Mouse (Mus musculus) neural tube, embryonic 13.5 days (tissue): ENCODE data around the gene Ddx19b. TPM values are rescaled to one million over a fixed set of nuclear protein-coding genes. Genes with fewer than 3 reads are reported as not detected.
A peak's percentile ranks its signal among the peaks of the same experiment; 100 is the strongest.
"Not testable (repeated sequence)": the region's sequence is repeated elsewhere in the genome, so short reads cannot be mapped to it uniquely, and the experiment has no call there.

Experiments used
- ATAC-seq: fragments of 200-750 bp; cut with Nextera tagmentation; 2 replicates; pipeline ENCODE4 v1.8.0; 2017; ENCODE audit warnings: low read depth, mild to moderate bottlenecking, moderate TSS enrichment, moderate library complexity
- H3K27ac ChIP-seq: fragments of 300-500 bp; sonication (generic); replicated peaks from 2 replicates; pipeline ENCODE4 v1.5.1; 2015; ENCODE audit warnings: moderate library complexity, mild to moderate bottlenecking, inconsistent platforms
- H3K27me3 ChIP-seq: fragments of 300-500 bp; sonication (generic); 2 replicates; pipeline ENCODE4 v1.6.1; 2015; ENCODE audit warnings: mild to moderate bottlenecking, inconsistent platforms
- H3K36me3 ChIP-seq: fragments of 300-500 bp; sonication (generic); 2 replicates; pipeline ENCODE4 v1.6.1; 2015; ENCODE audit warnings: mild to moderate bottlenecking, inconsistent platforms
- H3K4me1 ChIP-seq: fragments of 300-500 bp; sonication (generic); replicated peaks from 2 replicates; pipeline ENCODE4 v1.6.1; 2015; ENCODE audit warnings: inconsistent platforms
- H3K4me2 ChIP-seq: fragments of 300-500 bp; sonication (generic); 2 replicates; pipeline ENCODE4 v1.6.1; 2015; ENCODE audit warnings: inconsistent platforms, mild to moderate bottlenecking, moderate library complexity
- H3K4me3 ChIP-seq: fragments of 300-500 bp; sonication (generic); 2 replicates; pipeline ENCODE4 v1.5.1; 2015; ENCODE audit warnings: mild to moderate bottlenecking, inconsistent platforms
- H3K9ac ChIP-seq: fragments of 300-500 bp; sonication (generic); 2 replicates; pipeline ENCODE4 v1.6.1; 2015; ENCODE audit warnings: moderate library complexity, mild to moderate bottlenecking, inconsistent platforms
- H3K9me3 ChIP-seq: fragments of 300-500 bp; sonication (generic); 2 replicates; pipeline ENCODE4 v1.6.1; 2016; ENCODE audit warnings: inconsistent platforms
- WGBS: fragments of 180-500 bp; shearing (Covaris S2); methylation state at CpG from one replicate; pipeline ENCODE4 v1.1.7; 2015; 5-methylcytosine and 5-hydroxymethylcytosine counted together
- polyA plus RNA-seq: library from polyadenylated mRNA; unstranded; fragments of >200 nt; fragmentation: Nextera tagmentation; extraction: Ambion mirVana; gene quantifications from 2 replicates; pipeline ENCODE4 v1.2.1, GENCODE M21; 2015

Ddx19b gene
- polyA plus RNA-seq, 1 experiment from 2014 or later, result 6.5 TPM

DNA sequence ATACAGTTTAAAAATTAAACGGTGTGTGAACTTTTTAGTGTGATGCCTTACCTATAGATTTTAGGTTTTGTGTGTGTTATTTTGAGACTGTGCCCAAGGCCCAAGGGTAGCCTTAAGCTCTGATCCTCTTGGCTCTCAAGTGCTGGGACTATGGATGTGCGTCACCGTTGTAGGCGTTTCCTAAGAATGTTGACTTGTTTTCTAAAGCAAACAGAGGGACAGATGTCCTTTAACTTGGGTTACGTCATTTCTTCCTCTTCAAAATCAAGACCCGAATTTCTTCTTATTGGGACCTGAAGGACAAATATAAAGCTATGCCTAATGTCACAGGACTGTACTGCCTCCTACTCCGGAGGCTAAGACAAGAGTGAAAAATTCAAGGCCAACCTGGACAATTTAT is 1.4 kb upstream of the Ddx19b start, which contains the start of gene Aars:
TSS of gene Aars (plus strand) at position 229 of the 400 bp plus-strand sequence.
- Histone ChIP-seq H3K4me2 (peak within 1 kb of the TSS; percentile 82), H3K27me3 (peaks cover 16% of the 10 kb centered on the region), H3K4me3 (peak within 1 kb of the TSS; percentile 69), H3K36me3 (peaks cover 16% of the 10 kb centered on the region), H3K4me1 (peaks cover 32% of the 10 kb centered on the region), H3K9ac (peak within 1 kb of the TSS; percentile 85), H3K9me3 (no peaks in the 10 kb centered on the region), H3K27ac (peak within 1 kb of the TSS; percentile 87)
- WGBS, result 94% methylated on average over 7 of the region's 7 CpGs
- no peak for ATAC-seq

DNA sequence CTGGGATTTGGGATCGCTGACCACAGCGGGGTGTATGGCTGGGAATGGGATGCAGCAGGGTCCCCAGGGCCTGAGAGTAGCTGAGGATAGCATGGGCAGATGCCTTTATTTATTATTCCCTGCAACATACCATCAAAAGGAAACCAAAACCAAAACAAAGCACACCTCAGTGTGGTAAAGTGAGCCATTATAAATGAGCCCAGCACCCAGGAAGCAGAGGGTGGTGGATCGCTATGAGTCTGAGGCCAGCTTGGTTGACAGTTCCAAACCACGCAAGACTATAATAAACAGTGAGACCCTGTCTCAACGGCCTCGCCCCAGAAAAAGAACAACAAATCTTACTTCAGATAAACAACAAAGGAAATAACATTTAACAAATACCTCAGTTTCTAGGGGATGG is 1.5 kb downstream of the Ddx19b start:
- H3K27me3 ChIP-seq, result peaks cover 16% of the 10 kb centered on the region
- H3K9ac ChIP-seq, result no peak overlapping the region
- H3K4me2 ChIP-seq, result no peak overlapping the region
- H3K9me3 ChIP-seq, result no peaks in the 10 kb centered on the region
- ATAC-seq, result no peak
- H3K36me3 ChIP-seq, result no peaks in the 10 kb centered on the region
- peaks cover 22% of the 10 kb centered on the region for H3K4me1 ChIP-seq
- H3K4me3 ChIP-seq, result no peak overlapping the region
- H3K27ac ChIP-seq, result no peak overlapping the region
- 84% methylated on average over 6 of the region's 6 CpGs for WGBS

DNA sequence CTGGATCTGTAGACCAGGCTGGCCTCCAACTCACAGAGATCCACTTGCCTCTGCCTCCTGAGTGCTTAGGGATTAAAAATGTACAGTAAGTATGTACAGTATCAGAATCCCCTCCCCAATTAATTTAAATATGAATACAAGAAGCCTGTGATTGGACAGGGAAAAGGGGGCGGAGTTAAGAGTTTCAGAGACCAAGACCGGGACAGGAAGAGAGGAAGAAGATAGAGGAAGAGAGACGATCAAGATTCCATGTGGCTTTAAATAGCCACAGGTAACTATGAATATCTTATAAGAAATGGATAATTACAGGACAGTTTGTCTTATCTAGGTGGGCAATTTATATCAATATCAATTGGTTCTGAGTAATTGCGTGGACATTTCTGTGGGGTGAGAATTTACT is 2.0 kb downstream of the Ddx19b start:
- ATAC-seq, result no peak
- Histone ChIP-seq H3K27ac (no peak overlapping the region), H3K4me3 (no peak overlapping the region), H3K9ac (no peak overlapping the region), H3K9me3 (no peaks in the 10 kb centered on the region), H3K27me3 (peaks cover 16% of the 10 kb centered on the region), H3K36me3 (no peaks in the 10 kb centered on the region), H3K4me1 (peaks cover 18% of the 10 kb centered on the region), H3K4me2 (no peak overlapping the region)
- WGBS, result 66% methylated on average over 4 of the region's 4 CpGs

DNA sequence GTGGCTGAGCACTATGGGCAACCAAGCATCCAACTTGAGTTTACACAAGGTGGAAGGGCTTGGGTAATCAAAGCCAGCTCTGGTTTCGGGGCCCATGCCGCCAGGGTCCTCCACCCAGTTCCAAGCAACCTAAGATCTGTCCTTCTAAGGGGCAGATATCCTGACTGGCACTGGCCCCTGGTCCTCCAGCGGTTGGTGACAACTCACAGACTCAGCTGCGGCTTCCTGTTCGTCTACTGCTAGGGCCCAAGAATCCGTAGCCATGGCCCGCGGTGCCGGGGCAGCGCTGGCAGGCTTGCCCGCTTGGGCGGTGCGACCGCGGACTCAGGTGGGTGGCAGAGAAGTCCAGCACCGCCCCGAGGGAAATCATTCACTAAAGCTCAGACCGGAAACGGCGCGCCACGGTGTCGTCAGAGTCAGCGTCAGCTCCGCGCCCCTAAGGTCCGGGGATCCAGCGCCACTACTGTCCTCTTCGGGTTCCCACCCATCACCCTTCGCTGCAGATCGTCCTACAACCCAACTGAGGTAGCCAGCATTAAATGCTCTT is 4.1 kb downstream of the Ddx19b start:
- peaks cover 10% of the 10 kb centered on the region for H3K4me1 ChIP-seq
- H3K27ac ChIP-seq, result peak overlapping the region; percentile 74
- H3K27me3 ChIP-seq, result peaks cover 16% of the 10 kb centered on the region
- under 1% methylated on average over 31 of the region's 31 CpGs for WGBS
- no peaks in the 10 kb centered on the region for H3K9me3 ChIP-seq
- peak overlapping the region; percentile 90 for H3K4me2 ChIP-seq
- ATAC-seq, result peak; percentile 92
- peak overlapping the region; percentile 85 for H3K4me3 ChIP-seq
- peak overlapping the region; percentile 88 for H3K9ac ChIP-seq
- H3K36me3 ChIP-seq, result no peaks in the 10 kb centered on the region

DNA sequence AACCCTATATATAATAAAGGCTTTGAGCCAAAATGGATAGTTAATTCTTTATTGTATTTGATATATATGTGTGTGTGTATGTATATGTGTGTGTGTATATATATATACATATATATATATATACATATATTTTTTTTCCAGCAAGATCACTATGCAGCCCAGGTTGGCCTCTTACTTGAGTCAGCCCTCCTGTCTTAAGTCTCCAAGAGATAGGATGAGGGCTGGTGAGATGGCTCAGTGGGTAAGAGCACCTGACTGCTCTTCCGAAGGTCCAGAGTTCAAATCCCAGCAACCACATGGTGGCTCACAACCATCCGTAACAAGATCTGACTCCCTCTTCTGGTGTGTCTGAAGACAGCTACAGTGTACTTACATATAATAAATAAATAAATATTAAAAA is 4.9 kb downstream of the Ddx19b start:
- not testable (repeated sequence) for H3K27ac ChIP-seq, H3K9me3 ChIP-seq, H3K4me1 ChIP-seq, H3K4me3 ChIP-seq, ATAC-seq, H3K9ac ChIP-seq, H3K36me3 ChIP-seq
- H3K27me3 ChIP-seq, result peaks cover 12% of the 10 kb centered on the region
- WGBS, result 79% methylated on average over 2 of the region's 2 CpGs
- H3K4me2 ChIP-seq, result peak overlapping the region; percentile 90; the same call in 1 of the 2 replicates

DNA sequence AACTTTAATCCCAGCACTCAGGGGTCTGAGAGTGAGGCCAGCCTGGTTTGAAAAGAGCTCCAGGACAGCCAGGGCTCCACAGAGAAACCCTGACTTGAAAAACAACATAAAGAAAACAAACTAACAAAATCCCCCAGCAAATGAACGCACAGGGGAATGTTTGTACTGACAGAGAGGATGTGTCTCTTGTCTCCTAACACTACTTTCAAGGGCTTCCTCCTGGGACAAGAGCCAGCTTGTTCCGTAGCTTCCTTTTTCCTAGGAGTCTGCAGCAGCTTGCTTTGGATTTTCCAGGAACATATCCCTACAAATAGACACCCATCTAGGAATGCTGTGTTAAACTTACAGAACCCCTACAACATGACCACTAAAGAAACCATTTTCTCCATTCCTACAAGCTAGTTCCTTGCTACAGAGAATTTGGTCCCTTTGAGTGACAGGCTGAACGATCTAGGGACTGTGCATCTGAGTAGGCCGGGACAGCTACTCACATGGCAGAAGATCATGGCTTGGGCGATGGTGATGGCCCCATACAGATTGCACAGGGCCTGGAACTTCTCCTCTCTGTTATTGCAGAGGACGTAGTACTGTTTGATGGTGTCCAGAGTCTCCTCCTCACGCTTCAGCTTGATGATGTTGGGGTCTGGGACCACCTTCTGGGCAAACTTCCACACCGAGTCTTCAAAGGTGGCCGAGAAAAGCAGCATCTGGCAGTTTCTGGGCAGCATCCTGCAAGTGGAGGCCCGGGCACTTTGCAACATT is 21.1 kb downstream of the Ddx19b start:
- H3K4me3 ChIP-seq, H3K27ac ChIP-seq, H3K9ac ChIP-seq, H3K4me2 ChIP-seq, H3K9me3 ChIP-seq, H3K4me1 ChIP-seq, ATAC-seq, H3K27me3 ChIP-seq: not testable (repeated sequence)
- WGBS, result 89% methylated on average over 7 of the region's 10 CpGs
- peaks cover 68% of the 10 kb centered on the region for H3K36me3 ChIP-seq

DNA sequence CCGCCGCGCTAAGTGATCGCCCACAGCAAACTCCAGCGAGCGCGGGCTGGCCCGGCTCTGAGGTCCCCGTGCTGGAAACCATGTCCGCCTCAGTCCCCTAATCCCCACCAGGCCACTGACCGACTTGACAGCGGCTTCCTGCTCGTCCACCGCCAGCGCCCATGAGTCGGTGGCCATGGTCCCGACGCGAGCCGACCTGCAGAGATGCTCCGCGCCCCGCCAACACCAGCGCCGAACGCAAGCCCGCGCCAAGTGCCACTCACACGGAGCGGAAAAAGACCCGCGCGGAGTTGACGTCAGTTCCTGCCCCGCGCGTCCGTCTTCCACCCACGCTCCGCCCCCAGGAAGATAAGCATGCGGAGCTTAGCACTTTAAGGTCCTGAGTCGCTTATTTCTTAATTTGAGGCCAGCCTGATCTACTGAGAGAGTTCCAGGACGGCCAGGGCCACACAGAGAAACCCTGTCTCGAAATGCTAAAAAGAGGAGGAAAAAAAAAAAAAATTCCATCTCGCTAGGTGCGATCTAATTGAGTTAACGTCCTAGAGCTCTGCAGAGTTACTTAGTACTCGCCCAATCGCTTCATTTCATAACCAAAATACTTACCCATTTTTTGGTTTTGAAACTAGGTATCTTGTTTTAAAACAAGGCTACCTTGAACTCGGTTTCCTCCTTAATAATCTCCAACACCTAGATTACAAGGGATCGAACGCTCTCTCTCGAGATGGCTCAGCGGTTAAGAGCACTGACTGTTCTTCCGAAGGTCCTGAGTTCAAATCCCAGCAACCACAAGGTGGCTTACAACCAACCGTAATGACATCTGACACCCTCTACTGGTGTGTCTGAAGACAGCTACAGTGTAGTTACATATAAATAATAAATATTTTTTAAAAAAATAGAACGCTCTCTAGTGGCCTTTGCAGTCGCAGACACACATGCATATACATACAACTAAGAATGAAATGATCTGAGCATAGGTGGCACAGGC is 33.7 kb downstream of the Ddx19b start, which contains the start of gene Ddx19a:
TSS of gene Ddx19a (minus strand) at position 254 of the 985 bp plus-strand sequence.
- 3% methylated on average over 58 of the region's 58 CpGs for WGBS
- H3K27ac ChIP-seq, result peak within 1 kb of the TSS; percentile 85
- H3K36me3 ChIP-seq, result peaks cover 22% of the 10 kb centered on the region
- H3K9me3 ChIP-seq, result no peaks in the 10 kb centered on the region
- peak within 1 kb of the TSS; percentile 93 for H3K4me3 ChIP-seq
- no peaks in the 10 kb centered on the region for H3K27me3 ChIP-seq
- H3K4me1 ChIP-seq, result peaks cover 15% of the 10 kb centered on the region
- H3K4me2 ChIP-seq, result peak within 1 kb of the TSS; percentile 95
- H3K9ac ChIP-seq, result peak within 1 kb of the TSS; percentile 84
- ATAC-seq, result peak; percentile 98

DNA sequence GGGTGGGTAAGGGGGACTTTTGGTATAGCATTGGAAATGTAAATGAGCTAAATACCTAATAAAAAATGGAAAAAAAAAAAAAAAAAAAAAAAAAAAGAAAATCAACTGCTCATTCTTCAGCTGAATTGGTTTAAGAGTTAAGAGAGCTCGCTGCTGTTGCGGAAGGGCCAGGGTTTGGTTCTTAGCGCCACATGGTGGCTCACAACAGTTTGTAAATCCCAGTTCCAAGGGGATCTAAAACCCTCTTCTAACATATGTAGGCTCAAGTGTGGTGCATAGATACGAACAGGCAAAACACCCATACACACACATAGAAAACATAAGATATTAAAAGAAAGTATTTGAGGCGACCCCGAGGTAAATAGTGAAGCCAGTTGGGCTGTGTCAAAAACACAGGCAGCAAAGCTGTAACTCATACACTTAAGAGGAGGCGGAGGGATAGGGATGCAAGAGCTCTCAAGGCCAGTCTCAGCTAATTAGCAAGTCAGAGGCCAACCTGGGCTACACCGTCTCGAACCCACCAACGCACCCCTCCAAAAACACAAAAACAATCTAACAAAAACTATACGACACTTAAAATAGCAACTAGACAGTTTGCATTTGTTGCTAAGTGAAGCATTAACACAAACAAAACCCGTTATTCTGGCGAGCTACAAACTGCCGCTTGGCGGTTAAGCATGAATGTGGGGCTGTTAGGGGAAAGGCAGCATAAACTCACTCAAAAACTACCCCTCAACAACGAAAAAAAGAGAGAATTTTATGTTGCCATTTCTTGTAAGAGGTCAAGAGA is 34.7 kb downstream of the Ddx19b start:
- H3K4me3 ChIP-seq, result peak overlapping the region; percentile 93
- ATAC-seq, result no peak
- H3K4me1 ChIP-seq, result peaks cover 15% of the 10 kb centered on the region
- no peaks in the 10 kb centered on the region for H3K27me3 ChIP-seq
- peak overlapping the region; percentile 84 for H3K9ac ChIP-seq
- peak overlapping the region; percentile 85 for H3K27ac ChIP-seq
- 43% methylated on average over 16 of the region's 16 CpGs for WGBS
- H3K36me3 ChIP-seq, result peaks cover 26% of the 10 kb centered on the region
- peak overlapping the region; percentile 95 for H3K4me2 ChIP-seq
- H3K9me3 ChIP-seq, result no peaks in the 10 kb centered on the region

DNA sequence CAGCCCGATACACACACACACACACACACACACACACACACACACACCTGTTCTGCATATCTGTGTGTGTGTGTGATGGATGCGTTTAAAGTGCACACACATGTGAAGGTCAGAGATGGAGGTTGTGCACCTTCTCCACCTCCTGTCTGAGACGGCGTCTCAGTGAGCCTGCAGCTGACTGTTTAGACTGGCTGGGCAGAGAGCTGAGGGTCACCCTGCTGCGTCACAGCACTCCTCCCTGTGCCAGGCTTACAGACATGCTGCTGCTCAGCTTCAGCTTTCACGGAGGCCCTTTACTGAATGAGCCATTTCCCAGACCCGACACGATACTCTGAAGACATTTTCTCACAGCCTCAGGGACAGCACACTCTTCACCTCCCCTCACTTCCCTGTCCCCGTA is 41.5 kb downstream of the Ddx19b start:
- no peak overlapping the region for H3K4me2 ChIP-seq
- H3K4me3 ChIP-seq, result no peak overlapping the region
- 91% methylated on average over 9 of the region's 9 CpGs for WGBS
- no peaks in the 10 kb centered on the region for H3K9me3 ChIP-seq
- H3K9ac ChIP-seq, result no peak overlapping the region
- peaks cover 89% of the 10 kb centered on the region for H3K36me3 ChIP-seq
- ATAC-seq, result no peak
- H3K27ac ChIP-seq, result no peak overlapping the region
- H3K27me3 ChIP-seq, result no peaks in the 10 kb centered on the region
- no peaks in the 10 kb centered on the region for H3K4me1 ChIP-seq

DNA sequence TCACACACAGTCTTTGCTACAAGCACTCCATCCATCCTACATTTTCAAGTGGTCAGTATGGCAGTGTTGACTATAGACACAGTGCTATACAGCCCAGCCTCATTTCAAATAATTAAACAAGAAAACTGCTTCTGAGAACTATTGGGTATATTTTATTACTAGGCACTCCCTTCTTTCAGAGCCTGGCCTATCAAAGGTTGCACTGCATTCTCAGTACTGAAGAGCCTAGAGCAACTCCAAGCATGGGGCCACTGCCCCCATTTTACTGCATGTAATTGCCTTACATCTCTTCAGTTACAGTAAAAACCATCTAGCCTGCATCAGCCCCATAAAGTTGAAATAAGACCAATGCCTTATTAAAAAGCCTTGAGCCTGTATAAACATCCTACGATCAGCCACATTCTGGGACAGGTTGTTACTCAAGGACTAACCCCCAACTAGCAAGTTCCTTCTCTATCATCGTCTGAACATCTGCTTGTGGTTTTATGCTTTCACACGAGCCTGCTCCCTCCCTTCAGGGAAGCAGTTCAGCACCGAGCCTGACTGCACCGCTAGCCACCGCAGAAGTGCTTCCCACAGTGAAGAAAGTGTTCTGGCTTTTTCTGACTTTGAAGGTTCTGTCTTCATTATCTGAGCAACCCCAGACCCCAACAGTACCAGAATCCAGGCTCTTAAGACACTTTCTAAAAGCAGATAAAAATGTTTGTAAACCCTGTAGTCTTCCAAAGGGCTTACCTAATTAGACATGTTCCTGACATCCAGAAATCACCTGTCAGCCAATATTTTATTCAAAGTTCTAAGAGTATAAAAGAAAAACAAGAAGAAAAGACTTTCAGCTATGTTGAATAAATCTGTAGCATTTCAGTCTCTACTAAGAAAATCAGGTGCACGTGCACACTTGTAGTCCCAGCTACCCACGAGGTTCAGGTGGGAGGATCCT is 43.5 kb downstream of the Ddx19b start:
- no peak overlapping the region for H3K27ac ChIP-seq
- H3K36me3 ChIP-seq, result peaks cover 93% of the 10 kb centered on the region
- H3K4me2 ChIP-seq, result no peak overlapping the region
- H3K4me1 ChIP-seq, result no peaks in the 10 kb centered on the region
- WGBS, result 87% methylated on average over 8 of the region's 8 CpGs
- H3K9ac ChIP-seq, result no peak overlapping the region
- no peaks in the 10 kb centered on the region for H3K9me3 ChIP-seq
- no peaks in the 10 kb centered on the region for H3K27me3 ChIP-seq
- no peak for ATAC-seq
- H3K4me3 ChIP-seq, result no peak overlapping the region
